Mouse (Mus musculus): Measurements from ENCODE around the gene Sfxn1. TPM values are rescaled to one million over a fixed set of nuclear protein-coding genes. Genes with fewer than 3 reads are reported as not detected.
A peak's percentile ranks its signal among the peaks of the same experiment; 100 is the strongest.

The Sfxn1 gene
- total and polyA plus RNA-seq, 2 experiments from 2014 or later, result 8.8 to 13.6 TPM

- Histone ChIP-seq H3K4me2 (ENCODE audit: low read depth, low read length) (no peak overlapping the region), H3K27ac (ENCODE audit: low read depth) (no peak overlapping the region), H3K27me3 (ENCODE audit: control insufficient read depth, insufficient read depth, low read length) (no peaks in the 10 kb centered on the region), H3K9ac (replicated peaks; ENCODE audit: low read depth, low read length) (no peak overlapping the region), H3K4me3 (ENCODE audit: low read depth, low read length) (no peak overlapping the region), H3K9me3 (replicated peaks; ENCODE audit: control insufficient read depth, low read length) (no peaks in the 10 kb centered on the region), H3K4me1 (ENCODE audit: control insufficient read depth, insufficient read depth) (0 out of 2 replicates have a peak, but pooled peaks cover 13% of the 10 kb centered on the region), H3K36me3 (replicated peaks; ENCODE audit: control insufficient read depth, insufficient read depth, low read length) (peaks cover 29% of the 10 kb centered on the region)
- ATAC-seq (ENCODE audit: insufficient read depth, low read depth) (no peak; the same call in 1 of the 2 replicates), DNase-seq (ENCODE audit: low spot score) (no peak)
- no peak for TF ChIP-seq CTCF (IDR thresholded peaks at IDR 0.05; ENCODE audit: low read depth)
- WGBS, result 57% methylated on average over 3 of the region's 3 CpGs
Observed at GRCm38 (mm10) chr13:54103271-54103670, 31.6 kb downstream of the Sfxn1 start.

- no peaks in the 10 kb centered on the region for H3K9me3 ChIP-seq (replicated peaks; ENCODE audit: control insufficient read depth, low read length)
- no peaks in the 10 kb centered on the region for H3K27me3 ChIP-seq (ENCODE audit: control insufficient read depth, insufficient read depth, low read length)
- no peak overlapping the region for H3K27ac ChIP-seq (ENCODE audit: low read depth)
- H3K4me2 ChIP-seq (ENCODE audit: low read depth, low read length), result no peak overlapping the region
- WGBS, result 58% methylated on average over 10 of the region's 10 CpGs
- ATAC-seq (ENCODE audit: insufficient read depth, low read depth) (no peak; the same call in 1 of the 2 replicates), DNase-seq (ENCODE audit: low spot score) (peak; percentile 35)
- H3K36me3 ChIP-seq (replicated peaks; ENCODE audit: control insufficient read depth, insufficient read depth, low read length), result peaks cover 29% of the 10 kb centered on the region
- H3K4me1 ChIP-seq (ENCODE audit: control insufficient read depth, insufficient read depth), result 0 out of 2 replicates have a peak, but pooled peaks cover 13% of the 10 kb centered on the region
- TF ChIP-seq CTCF (IDR thresholded peaks at IDR 0.05; ENCODE audit: low read depth) (no peak), EP300 (IDR thresholded peaks at IDR 0.05; ENCODE audit: low read depth) (no peak)
- H3K4me3 ChIP-seq (ENCODE audit: low read depth, low read length), result no peak overlapping the region
- H3K9ac ChIP-seq (replicated peaks; ENCODE audit: low read depth, low read length), result no peak overlapping the region
Observed at GRCm38 (mm10) chr13:54103866-54104265, 32.2 kb downstream of the Sfxn1 start.

GRCm38 (mm10) chr13:54113819-54114550 lies 42.3 kb downstream of the Sfxn1 start:
- ATAC-seq (ENCODE audit: insufficient read depth, low read depth), result peak; percentile 67
- 54% methylated on average over 11 of the region's 11 CpGs for WGBS

GRCm38 (mm10) chr13:54114931-54115330 lies 43.3 kb downstream of the Sfxn1 start:
- no peak for DNase-seq (ENCODE audit: low spot score)
- Histone ChIP-seq H3K27me3 (ENCODE audit: control insufficient read depth, insufficient read depth, low read length) (no peaks in the 10 kb centered on the region), H3K4me2 (ENCODE audit: low read depth, low read length) (no peak overlapping the region), H3K4me1 (ENCODE audit: control insufficient read depth, insufficient read depth) (no peaks in the 10 kb centered on the region), H3K9me3 (replicated peaks; ENCODE audit: control insufficient read depth, low read length) (0 out of 2 replicates have a peak, but pooled peaks cover 5% of the 10 kb centered on the region), H3K27ac (ENCODE audit: low read depth) (no peak overlapping the region), H3K4me3 (ENCODE audit: low read depth, low read length) (no peak overlapping the region), H3K9ac (replicated peaks; ENCODE audit: low read depth, low read length) (no peak overlapping the region), H3K36me3 (replicated peaks; ENCODE audit: control insufficient read depth, insufficient read depth, low read length) (no peaks in the 10 kb centered on the region)
- no peak for TF ChIP-seq EP300 (IDR thresholded peaks at IDR 0.05; ENCODE audit: low read depth)
- TF ChIP-seq CTCF (IDR thresholded peaks at IDR 0.05; ENCODE audit: low read depth), result no peak
- no peak for ATAC-seq (ENCODE audit: insufficient read depth, low read depth)
- 44% methylated on average over 5 of the region's 5 CpGs for WGBS

More at GRCm38 (mm10) chr13:54113819-54114550, 42.3 kb downstream of the Sfxn1 start:
- TF ChIP-seq EP300 (IDR thresholded peaks at IDR 0.05; ENCODE audit: low read depth), result no peak
- peak; percentile 95 for TF ChIP-seq CTCF (IDR thresholded peaks at IDR 0.05; ENCODE audit: low read depth)
- Histone ChIP-seq H3K27me3 (ENCODE audit: control insufficient read depth, insufficient read depth, low read length) (no peaks in the 10 kb centered on the region), H3K9me3 (replicated peaks; ENCODE audit: control insufficient read depth, low read length) (no peaks in the 10 kb centered on the region), H3K27ac (ENCODE audit: low read depth) (no peak overlapping the region), H3K4me3 (ENCODE audit: low read depth, low read length) (no peak overlapping the region), H3K4me2 (ENCODE audit: low read depth, low read length) (no peak overlapping the region), H3K36me3 (replicated peaks; ENCODE audit: control insufficient read depth, insufficient read depth, low read length) (no peaks in the 10 kb centered on the region), H3K4me1 (ENCODE audit: control insufficient read depth, insufficient read depth) (no peaks in the 10 kb centered on the region), H3K9ac (replicated peaks; ENCODE audit: low read depth, low read length) (no peak overlapping the region)
- DNase-seq (ENCODE audit: low spot score), result peak; percentile 53

GRCm38 (mm10) chr13:54115779-54116178 lies 44.1 kb downstream of the Sfxn1 start:
- 50% methylated on average over 6 of the region's 6 CpGs for whole genome bisulfite sequencing

More at GRCm38 (mm10) chr13:54115779-54116178, 44.1 kb downstream of the Sfxn1 start:
- Histone ChIP-seq H3K4me3 (ENCODE audit: low read depth, low read length) (no peak overlapping the region), H3K27me3 (ENCODE audit: control insufficient read depth, insufficient read depth, low read length) (no peaks in the 10 kb centered on the region), H3K27ac (ENCODE audit: low read depth) (no peak overlapping the region), H3K9me3 (replicated peaks; ENCODE audit: control insufficient read depth, low read length) (0 out of 2 replicates have a peak, but pooled peaks cover 5% of the 10 kb centered on the region), H3K9ac (replicated peaks; ENCODE audit: low read depth, low read length) (no peak overlapping the region), H3K4me1 (ENCODE audit: control insufficient read depth, insufficient read depth) (no peaks in the 10 kb centered on the region), H3K36me3 (replicated peaks; ENCODE audit: control insufficient read depth, insufficient read depth, low read length) (no peaks in the 10 kb centered on the region), H3K4me2 (ENCODE audit: low read depth, low read length) (no peak overlapping the region)
- TF ChIP-seq EP300 (IDR thresholded peaks at IDR 0.05; ENCODE audit: low read depth) (no peak), CTCF (IDR thresholded peaks at IDR 0.05; ENCODE audit: low read depth) (no peak)
- no peak for DNase-seq (ENCODE audit: low spot score)
- no peak for ATAC-seq (ENCODE audit: insufficient read depth, low read depth)
